Mouse (Mus musculus): ENCODE measurements around the gene Rnf224. TPM values are rescaled to one million over a fixed set of nuclear protein-coding genes. Genes with fewer than 3 reads are reported as not detected.

Gene Rnf224
- total and polyA plus RNA-seq, 2 experiments from 2014 or later, result 0.33 TPM; not detected in 1

GRCm38 (mm10) chr2:25246183-25247072, 9.8 kb upstream of the Rnf224 start, which contains the start of gene AL732309.1:
AL732309.1 (minus strand) TSS chr2:25246863.
- ATAC-seq (ENCODE audit: low FRiP score) (no peak), DNase-seq (ENCODE audit: low spot score) (no peak)
- no peaks in the 10 kb centered on the region for H3K27me3 ChIP-seq (ENCODE audit: insufficient read depth, low read length)
- WGBS, result 94% methylated on average over 9 of the region's 10 CpGs
- no peak within 1 kb of the TSS for H3K4me3 ChIP-seq (ENCODE audit: low read depth, low read length)
- no peak within 1 kb of the TSS for H3K9ac ChIP-seq (replicated peaks; ENCODE audit: low read length, poor library complexity, severe bottlenecking)
- H3K4me1 ChIP-seq (ENCODE audit: insufficient read depth, low read length), result peaks cover 8% of the 10 kb centered on the region; the same call in 1 of the 2 replicates
- no peak within 1 kb of the TSS for H3K4me2 ChIP-seq (ENCODE audit: low read depth, low read length, poor library complexity, severe bottlenecking)
- H3K27ac ChIP-seq (ENCODE audit: low read depth, low read length), result no peak within 1 kb of the TSS
- peaks cover 32% of the 10 kb centered on the region for H3K36me3 ChIP-seq (ENCODE audit: insufficient read depth, low read length)
- TF ChIP-seq CTCF (IDR thresholded peaks at IDR 0.05), result no peak
- no peaks in the 10 kb centered on the region for H3K9me3 ChIP-seq (ENCODE audit: low read length)

GRCm38 (mm10) chr2:25244144-25244543, 7.6 kb upstream of the Rnf224 start:
- Histone ChIP-seq H3K4me2 (ENCODE audit: low read depth, low read length, poor library complexity, severe bottlenecking) (no peak overlapping the region), H3K27me3 (ENCODE audit: insufficient read depth, low read length) (no peaks in the 10 kb centered on the region), H3K36me3 (ENCODE audit: insufficient read depth, low read length) (peaks cover 25% of the 10 kb centered on the region), H3K4me3 (ENCODE audit: low read depth, low read length) (no peak overlapping the region), H3K9me3 (ENCODE audit: low read length) (no peaks in the 10 kb centered on the region), H3K27ac (ENCODE audit: low read depth, low read length) (no peak overlapping the region), H3K4me1 (ENCODE audit: insufficient read depth, low read length) (peaks cover 9% of the 10 kb centered on the region; the same call in 1 of the 2 replicates), H3K9ac (replicated peaks; ENCODE audit: low read length, poor library complexity, severe bottlenecking) (no peak overlapping the region)
- DNase-seq (ENCODE audit: low spot score) (no peak), ATAC-seq (ENCODE audit: low FRiP score) (no peak)
- 88% methylated on average over 4 of the region's 4 CpGs for WGBS
- no peak for TF ChIP-seq CTCF (IDR thresholded peaks at IDR 0.05)

GRCm38 (mm10) chr2:25243342-25243741, 6.8 kb upstream of the Rnf224 start:
- no peak for TF ChIP-seq CTCF (IDR thresholded peaks at IDR 0.05)
- no peaks in the 10 kb centered on the region for H3K9me3 ChIP-seq (ENCODE audit: low read length)
- no peak for ATAC-seq (ENCODE audit: low FRiP score)
- 85% methylated on average over 8 of the region's 8 CpGs for WGBS
- peaks cover 9% of the 10 kb centered on the region; the same call in 1 of the 2 replicates for H3K4me1 ChIP-seq (ENCODE audit: insufficient read depth, low read length)
- no peak overlapping the region for H3K27ac ChIP-seq (ENCODE audit: low read depth, low read length)
- H3K4me3 ChIP-seq (ENCODE audit: low read depth, low read length), result peak overlapping the region; percentile 75
- H3K4me2 ChIP-seq (ENCODE audit: low read depth, low read length, poor library complexity, severe bottlenecking), result peak overlapping the region; percentile 94
- peaks cover 24% of the 10 kb centered on the region for H3K36me3 ChIP-seq (ENCODE audit: insufficient read depth, low read length)
- H3K27me3 ChIP-seq (ENCODE audit: insufficient read depth, low read length), result no peaks in the 10 kb centered on the region
- no peak for DNase-seq (ENCODE audit: low spot score)
- H3K9ac ChIP-seq (replicated peaks; ENCODE audit: low read length, poor library complexity, severe bottlenecking), result peak overlapping the region; percentile 87

GRCm38 (mm10) chr2:25242101-25242506, 5.5 kb upstream of the Rnf224 start, which contains the start of the genes Rnf208 and Cysrt1:
Rnf208 (plus strand) TSS chr2:25242255.
Cysrt1 (minus strand) TSS chr2:25242452.
- peaks cover 9% of the 10 kb centered on the region; the same call in 1 of the 2 replicates for H3K4me1 ChIP-seq (ENCODE audit: insufficient read depth, low read length)
- H3K4me3 ChIP-seq (ENCODE audit: low read depth, low read length), result peak within 1 kb of the TSS; percentile 75
- peaks cover 17% of the 10 kb centered on the region for H3K36me3 ChIP-seq (ENCODE audit: insufficient read depth, low read length)
- H3K27me3 ChIP-seq (ENCODE audit: insufficient read depth, low read length), result no peaks in the 10 kb centered on the region
- TF ChIP-seq CTCF (IDR thresholded peaks at IDR 0.05), result no peak
- ATAC-seq (ENCODE audit: low FRiP score) (peak; percentile 60), DNase-seq (ENCODE audit: low spot score) (peak; percentile 57)
- peak within 1 kb of the TSS; percentile 80 for H3K27ac ChIP-seq (ENCODE audit: low read depth, low read length)
- 2% methylated on average over 42 of the region's 59 CpGs for WGBS
- H3K9ac ChIP-seq (replicated peaks; ENCODE audit: low read length, poor library complexity, severe bottlenecking), result peak within 1 kb of the TSS; percentile 87
- no peaks in the 10 kb centered on the region for H3K9me3 ChIP-seq (ENCODE audit: low read length)
- H3K4me2 ChIP-seq (ENCODE audit: low read depth, low read length, poor library complexity, severe bottlenecking), result peak within 1 kb of the TSS; percentile 94

- Histone ChIP-seq H3K4me2 (ENCODE audit: low read depth, low read length, poor library complexity, severe bottlenecking) (peak overlapping the region; percentile 94), H3K4me3 (ENCODE audit: low read depth, low read length) (peak overlapping the region; percentile 75), H3K27ac (ENCODE audit: low read depth, low read length) (peak overlapping the region; percentile 80), H3K27me3 (ENCODE audit: insufficient read depth, low read length) (no peaks in the 10 kb centered on the region), H3K9me3 (ENCODE audit: low read length) (no peaks in the 10 kb centered on the region), H3K36me3 (ENCODE audit: insufficient read depth, low read length) (peaks cover 17% of the 10 kb centered on the region), H3K9ac (replicated peaks; ENCODE audit: low read length, poor library complexity, severe bottlenecking) (peak overlapping the region; percentile 87), H3K4me1 (ENCODE audit: insufficient read depth, low read length) (peaks cover 9% of the 10 kb centered on the region; the same call in 1 of the 2 replicates)
- WGBS, result 14% methylated on average over 6 of the region's 6 CpGs
- TF ChIP-seq CTCF (IDR thresholded peaks at IDR 0.05), result no peak
- no peak for DNase-seq (ENCODE audit: low spot score)
- peak; percentile 47; the same call in 1 of the 2 replicates for ATAC-seq (ENCODE audit: low FRiP score)
These were observed 4.8 kb upstream of the Rnf224 start for GRCm38 (mm10) chr2:25241438-25241775.
